Mouse (Mus musculus) C2C12 (cell line): ENCODE measurements around the gene Snapc3. TPM values are rescaled to one million over a fixed set of nuclear protein-coding genes. Genes with fewer than 3 reads are reported as not detected.

Experiments
- H3K27me3 ChIP-seq: one replicate; pipeline ENCODE4 v1.6.1; 2011; ENCODE audit not compliant: control insufficient read depth, insufficient read depth, insufficient read length
- H3K36me3 ChIP-seq: one replicate; pipeline ENCODE4 v1.6.1; 2011; ENCODE audit not compliant: control insufficient read depth, insufficient read depth
- H3K4me3 ChIP-seq: one replicate; pipeline ENCODE4 v1.5.1; 2011; ENCODE audit warnings: mild to moderate bottlenecking, control low read depth; ENCODE audit not compliant: poor library complexity, insufficient read depth, severe bottlenecking
- H3K79me2 ChIP-seq: one replicate; pipeline ENCODE4 v1.6.1; 2011; ENCODE audit not compliant: control insufficient read depth, insufficient read depth
- H3K79me3 ChIP-seq: one replicate; pipeline ENCODE4 v1.6.1; 2011; ENCODE audit warnings: low read depth, control low read depth
- H3ac ChIP-seq: one replicate; pipeline ENCODE3; 2011; ENCODE audit warnings: low read depth; ENCODE audit not compliant: control insufficient read depth, insufficient read length
- CEBPB ChIP-seq: IDR thresholded peaks from one replicate; pipeline ENCODE4 v1.6.1; 2011; ENCODE audit warnings: low read depth, mild to moderate bottlenecking, control low read depth, moderate library complexity
- CTCF ChIP-seq: IDR thresholded peaks from one replicate; pipeline ENCODE4 v1.5.1; 2011; ENCODE audit not compliant: control insufficient read depth, insufficient read depth, insufficient read length
- FOSL1 ChIP-seq: IDR thresholded peaks from one replicate; pipeline ENCODE4 v1.8.0; 2011; ENCODE audit warnings: mild to moderate bottlenecking, low read length; ENCODE audit not compliant: poor library complexity, insufficient read depth, severe bottlenecking
- MAX ChIP-seq: IDR thresholded peaks from one replicate; pipeline ENCODE4 v1.6.1; 2011; ENCODE audit warnings: mild to moderate bottlenecking, control low read depth
- MYOD1 ChIP-seq: IDR thresholded peaks from one replicate; pipeline ENCODE4 v1.6.1; 2011; ENCODE audit warnings: low read depth; ENCODE audit not compliant: control insufficient read depth, insufficient read length
- MYOG ChIP-seq: IDR thresholded peaks from one replicate; pipeline ENCODE4 v1.6.1; 2011; ENCODE audit not compliant: control insufficient read depth, insufficient read length; ENCODE audit errors: extremely low read depth
- USF1 ChIP-seq: IDR thresholded peaks from one replicate; pipeline ENCODE4 v1.6.1; 2011; ENCODE audit warnings: low read depth, mild to moderate bottlenecking, control low read depth, moderate library complexity
- polyA plus RNA-seq: library from polyadenylated mRNA; unstranded; fragments of >200 nt; fragmentation: generic; extraction: Trizol; gene quantifications from one replicate; pipeline ENCODE4 v1.2.1, GENCODE M21; 2012; ENCODE audit warnings: missing spikeins

The Snapc3 gene
- polyA plus RNA-seq, 1 experiment = 13.4 TPM

DNA sequence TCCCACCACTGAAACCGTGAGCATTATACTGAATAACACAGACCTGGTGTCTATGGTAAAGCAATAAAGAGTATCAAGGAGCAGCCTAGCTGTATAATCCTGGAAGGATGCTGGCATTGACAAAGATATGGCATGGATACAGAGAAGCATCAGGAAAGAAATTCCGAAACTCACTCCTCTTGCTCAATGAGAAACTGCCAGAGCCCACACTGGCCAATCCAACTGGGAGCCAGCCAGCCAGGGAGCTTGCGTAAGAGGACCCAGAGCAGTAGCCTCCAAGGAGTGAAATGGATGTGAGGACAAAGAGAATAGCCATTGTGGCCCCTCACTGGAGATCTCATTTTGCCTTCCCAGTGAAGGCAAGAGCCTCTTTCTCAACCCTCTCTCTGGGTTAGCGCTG lies 21.2 kb upstream of the Snapc3 start:
- no peaks in the 10 kb centered on the region for H3K79me2 ChIP-seq
- H3K4me3 ChIP-seq = no peak overlapping the region
- H3K79me3 ChIP-seq = no peaks in the 10 kb centered on the region
- no peaks in the 10 kb centered on the region for H3K36me3 ChIP-seq
- H3K27me3 ChIP-seq = no peaks in the 10 kb centered on the region
- TF ChIP-seq CEBPB (peak; percentile 92), MAX (no peak)
- no peak overlapping the region for H3ac ChIP-seq

DNA sequence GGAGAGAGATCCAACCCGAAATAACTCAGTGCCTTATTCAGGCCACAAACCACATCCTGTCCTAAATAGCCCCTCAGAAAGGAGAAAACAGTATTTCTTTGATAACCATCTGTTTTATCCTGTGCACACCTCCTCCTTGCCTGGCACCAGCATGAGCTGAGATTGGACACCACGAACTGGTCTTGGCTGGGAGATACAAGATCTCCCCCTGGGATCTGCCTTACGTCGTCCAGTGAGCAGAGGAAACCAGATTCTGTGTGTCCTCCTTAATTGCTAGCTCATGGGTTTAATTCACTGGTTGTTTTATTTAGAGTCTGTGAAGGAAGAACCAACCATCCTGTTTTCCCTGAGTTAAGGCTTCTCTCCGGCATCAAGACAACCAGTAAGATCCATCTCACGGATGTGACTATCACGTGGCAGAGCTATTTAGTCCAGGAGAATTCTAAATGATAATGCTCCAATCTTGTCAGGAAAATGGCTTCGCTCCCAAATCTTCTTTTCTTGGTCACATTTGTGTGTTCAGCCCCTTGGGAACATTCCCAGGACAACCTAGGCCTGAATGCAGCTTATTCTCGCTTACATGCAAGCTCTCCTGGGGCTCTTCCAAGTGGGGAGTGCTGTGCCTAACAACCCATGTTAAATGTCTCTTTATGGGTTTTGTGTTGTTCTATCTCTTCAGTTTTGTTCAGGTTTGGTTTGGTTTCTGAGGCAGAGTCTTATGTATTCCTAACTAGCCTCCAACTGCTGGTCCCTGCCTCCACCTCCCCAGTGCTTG lies 20.3 kb upstream of the Snapc3 start:
- Histone ChIP-seq H3ac (no peak overlapping the region), H3K79me3 (no peaks in the 10 kb centered on the region), H3K27me3 (no peaks in the 10 kb centered on the region), H3K36me3 (no peaks in the 10 kb centered on the region), H3K4me3 (no peak overlapping the region), H3K79me2 (no peaks in the 10 kb centered on the region)
- TF ChIP-seq CTCF (no peak), MYOD1 (peak; percentile 9)

DNA sequence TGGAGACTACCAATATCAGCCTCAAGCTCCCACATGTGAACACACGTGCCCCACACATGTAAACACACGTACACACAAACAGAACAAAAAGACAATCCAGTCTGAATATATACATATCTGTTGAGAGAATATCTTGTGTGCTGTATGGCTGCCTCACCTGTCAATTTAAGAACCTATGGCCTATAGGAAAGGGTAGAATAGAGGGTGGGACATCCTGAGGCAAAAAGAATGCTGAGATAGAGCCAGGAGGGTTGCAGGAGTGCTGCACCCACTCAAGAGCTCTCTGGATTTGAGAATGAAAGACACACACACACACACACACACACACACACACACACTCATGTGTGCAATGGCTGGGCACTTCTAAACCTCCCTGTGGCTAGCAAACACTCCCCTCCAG lies 19.0 kb upstream of the Snapc3 start:
- Histone ChIP-seq H3K79me2 (no peaks in the 10 kb centered on the region), H3ac (no peak overlapping the region), H3K36me3 (no peaks in the 10 kb centered on the region), H3K79me3 (no peaks in the 10 kb centered on the region), H3K4me3 (no peak overlapping the region), H3K27me3 (no peaks in the 10 kb centered on the region)
- no peak for TF ChIP-seq CEBPB
- no peak for TF ChIP-seq CTCF
- TF ChIP-seq USF1 = no peak
- TF ChIP-seq FOSL1 = no peak
- TF ChIP-seq MAX = no peak
- no peak for TF ChIP-seq MYOD1
- no peak for TF ChIP-seq MYOG

DNA sequence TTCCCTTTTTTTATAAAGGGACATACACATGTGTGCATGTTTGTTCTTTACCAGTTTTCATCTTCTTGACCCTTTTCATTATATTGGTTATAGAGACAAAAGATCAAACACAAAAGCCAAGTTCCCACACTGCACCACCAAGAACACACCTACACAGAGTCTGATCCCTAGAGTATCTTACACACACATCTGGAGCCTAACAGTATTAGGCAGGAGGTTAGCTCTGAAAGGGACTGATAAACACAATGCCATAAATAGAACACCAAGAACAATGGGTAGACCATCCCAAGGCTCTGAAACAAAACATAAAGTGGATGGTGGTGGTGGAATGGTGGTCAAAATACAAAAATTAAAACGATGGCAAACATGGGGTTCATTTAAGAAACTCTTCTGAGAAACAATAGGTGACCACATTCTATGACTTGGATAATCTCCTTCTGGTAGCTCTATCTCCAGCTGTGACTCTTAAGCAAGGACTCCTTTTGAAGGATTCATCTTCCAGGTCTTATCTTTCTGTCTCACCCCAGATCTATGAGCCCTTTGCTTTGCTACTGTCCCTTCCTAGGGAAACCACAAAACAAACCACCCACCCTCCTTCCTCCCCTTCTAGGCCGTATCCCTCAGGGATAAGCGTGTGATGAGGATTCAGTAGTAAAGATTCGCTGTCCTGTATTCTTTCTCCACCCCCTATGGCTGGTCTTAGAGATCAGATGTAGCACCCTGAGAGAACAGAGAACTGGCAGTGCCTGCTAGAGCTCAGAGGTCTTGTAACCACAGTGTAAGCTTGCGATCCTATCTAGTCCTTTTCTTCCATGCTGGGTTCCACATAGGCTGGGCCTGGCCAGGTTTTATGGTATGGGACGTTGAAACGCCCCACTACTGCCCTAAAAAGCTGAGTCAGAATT lies 16.6 kb upstream of the Snapc3 start:
- H3K4me3 ChIP-seq = no peak overlapping the region

DNA sequence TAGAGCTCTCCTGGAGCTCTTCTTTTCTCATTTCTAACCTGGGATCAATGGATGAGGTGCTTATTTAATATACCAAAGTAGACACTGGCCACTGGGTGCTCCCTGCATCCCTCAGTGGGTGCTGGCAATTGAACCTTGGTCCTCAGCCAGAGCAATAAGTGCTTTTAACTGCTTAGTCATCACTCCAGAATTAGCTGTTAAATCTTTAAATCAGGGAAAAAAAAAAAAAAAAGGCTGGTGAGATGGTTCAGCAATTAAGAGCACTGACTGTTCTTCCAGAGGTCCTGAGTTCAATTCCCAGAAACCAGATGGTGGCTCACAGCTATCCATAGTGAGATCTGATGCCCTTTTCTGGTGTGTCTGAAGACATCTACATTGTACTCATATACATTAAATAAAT lies 15.8 kb upstream of the Snapc3 start:
- TF ChIP-seq MYOG (no peak), CTCF (no peak), MYOD1 (no peak), CEBPB (no peak), FOSL1 (no peak), USF1 (no peak), MAX (no peak)
- H3K79me2 ChIP-seq = no peaks in the 10 kb centered on the region

More for the DNA sequence above, 16.6 kb upstream of the Snapc3 start:
- TF ChIP-seq USF1 (no peak), CTCF (no peak), FOSL1 (no peak)
- Histone ChIP-seq H3K36me3 (no peaks in the 10 kb centered on the region), H3ac (no peak overlapping the region), H3K79me3 (no peaks in the 10 kb centered on the region), H3K79me2 (no peaks in the 10 kb centered on the region), H3K27me3 (no peaks in the 10 kb centered on the region)

DNA sequence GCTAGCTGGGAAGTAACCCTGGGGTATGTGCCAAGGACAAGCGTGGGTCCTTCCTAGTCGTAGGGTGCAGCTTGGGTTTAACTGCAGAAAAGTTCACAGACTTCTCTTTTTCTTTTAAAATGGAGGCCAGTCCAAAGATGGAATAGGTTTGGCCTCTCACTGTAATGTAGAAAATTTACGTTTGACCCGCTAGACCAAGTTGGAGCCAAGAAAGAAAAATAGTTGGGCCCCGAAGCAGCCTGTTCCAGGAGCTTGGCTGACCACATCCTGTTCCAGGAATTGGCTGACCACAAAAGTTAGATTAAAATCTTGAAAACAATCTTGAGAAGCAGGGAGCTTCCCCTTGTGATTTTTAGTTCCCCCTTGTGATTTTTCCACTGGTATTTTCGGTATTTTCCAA lies 9.8 kb upstream of the Snapc3 start:
- no peak overlapping the region for H3ac ChIP-seq
- no peak overlapping the region for H3K4me3 ChIP-seq
- H3K36me3 ChIP-seq = no peaks in the 10 kb centered on the region
- TF ChIP-seq CEBPB (no peak), FOSL1 (no peak), MYOD1 (no peak), USF1 (no peak), MAX (no peak), MYOG (no peak), CTCF (no peak)
- H3K27me3 ChIP-seq = no peaks in the 10 kb centered on the region
- H3K79me2 ChIP-seq = no peaks in the 10 kb centered on the region
- H3K79me3 ChIP-seq = no peaks in the 10 kb centered on the region

More for the DNA sequence above, 15.8 kb upstream of the Snapc3 start:
- Histone ChIP-seq H3K36me3 (no peaks in the 10 kb centered on the region), H3K79me3 (no peaks in the 10 kb centered on the region), H3K4me3 (no peak overlapping the region), H3K27me3 (no peaks in the 10 kb centered on the region), H3ac (no peak overlapping the region)
